Mouse (Mus musculus) megakaryocyte, embryonic 14.5 days (primary cell): ENCODE measurements around the gene Ccdc151.

Experiments used
- FLI1 ChIP-seq: IDR thresholded peaks from 2 replicates; pipeline ENCODE4 v1.6.1; 2012; ENCODE audit warnings: low read length, inconsistent platforms, mixed read lengths
- GATA1 ChIP-seq: IDR thresholded peaks from 3 replicates; pipeline ENCODE4 v1.6.1; 2012; ENCODE audit warnings: mixed read lengths, low read length, inconsistent platforms, borderline replicate concordance

GRCm38 (mm10) chr9:21943638-21944037 lies 58.8 kb downstream of the Ccdc151 start:
- no peak for TF ChIP-seq GATA1
- no peak for TF ChIP-seq FLI1
